Mouse (Mus musculus) retina, postnatal 1 day (tissue): ENCODE measurements around the gene Sos1.

Experiments
- DNase-seq: peaks from one replicate; pipeline ENCODE4 v3.0.0-alpha.2; 2012

Gene Sos1

DNA sequence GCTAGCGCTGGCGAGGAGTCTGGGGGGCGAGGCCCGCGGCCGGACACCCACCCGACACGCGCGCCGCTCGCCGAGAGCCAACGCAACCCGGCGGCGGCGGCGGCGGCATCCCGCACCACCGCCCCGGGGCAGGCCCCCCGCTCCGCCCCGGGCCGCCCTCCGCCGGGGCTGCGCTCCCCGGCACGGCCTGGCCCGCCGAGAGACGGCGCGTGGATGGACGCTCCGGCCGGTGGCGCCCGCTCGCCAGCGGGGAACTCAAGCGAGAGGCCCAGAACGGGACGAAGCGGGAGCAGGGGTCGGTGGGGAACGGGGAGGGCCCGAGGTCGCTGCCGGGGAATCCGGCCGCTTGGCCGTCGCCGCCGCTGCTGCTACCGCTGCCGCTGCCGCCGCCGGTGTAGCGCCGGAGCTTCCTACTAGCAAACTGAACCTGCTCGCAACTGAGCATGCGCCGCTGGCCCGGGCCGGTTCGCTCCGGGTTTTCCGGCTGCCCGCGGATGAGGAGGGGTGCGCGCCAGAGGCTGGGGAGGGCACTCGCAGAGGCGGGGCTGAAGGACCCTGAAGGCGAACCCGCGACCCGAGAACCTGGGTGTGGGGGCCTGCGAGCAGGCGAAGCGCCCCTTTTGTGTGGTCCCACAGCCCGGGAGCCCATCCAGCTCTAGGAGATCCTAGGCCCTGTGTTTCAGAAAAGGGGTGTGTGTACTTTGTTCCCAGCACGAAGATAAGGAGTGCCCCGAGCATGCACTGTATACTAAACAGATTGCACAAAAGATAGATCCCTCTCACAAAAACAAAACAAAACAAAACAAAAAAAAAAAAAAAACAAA, at the start of gene Sos1:
Sos1 (minus strand) TSS at position 423 of the 824 bp plus-strand sequence.
- peak; percentile 97 for DNase-seq

DNA sequence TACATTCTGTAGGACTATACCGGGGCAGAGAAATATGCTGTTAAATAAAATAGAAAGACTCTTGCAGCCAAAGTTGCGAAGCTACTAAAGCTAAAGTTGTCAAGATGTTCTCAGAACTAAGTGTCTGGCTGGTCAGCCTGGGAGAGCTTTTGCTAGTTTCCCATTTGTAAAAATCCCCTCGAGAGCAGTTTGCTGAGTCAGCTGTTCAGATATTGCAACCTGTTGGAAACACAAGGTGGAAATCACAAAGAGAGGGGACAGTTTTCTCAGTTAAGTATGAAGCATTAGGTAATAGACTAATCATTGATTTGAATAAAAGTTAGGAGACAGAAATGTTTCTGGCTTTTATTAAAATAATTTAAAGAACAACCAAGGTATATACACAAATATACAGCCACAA, 43.0 kb upstream of the Sos1 start:
- no peak for DNase-seq

DNA sequence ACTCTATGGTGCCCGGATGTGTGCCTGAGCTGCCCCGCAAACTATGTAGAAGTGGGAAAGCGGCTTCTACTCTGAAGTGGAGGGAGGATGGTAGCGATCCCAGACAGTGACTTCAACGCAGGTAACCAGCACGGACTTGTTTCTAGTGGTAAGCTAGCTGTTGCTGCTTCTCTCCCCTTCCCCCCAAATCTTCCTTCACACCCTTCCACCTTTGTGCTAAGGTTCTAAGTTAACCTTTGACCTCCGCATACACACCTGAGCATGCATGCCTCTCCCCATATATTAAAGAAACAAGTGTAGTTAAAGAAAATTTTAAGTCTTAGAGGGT, 41.9 kb upstream of the Sos1 start:
- DNase-seq, result no peak

DNA sequence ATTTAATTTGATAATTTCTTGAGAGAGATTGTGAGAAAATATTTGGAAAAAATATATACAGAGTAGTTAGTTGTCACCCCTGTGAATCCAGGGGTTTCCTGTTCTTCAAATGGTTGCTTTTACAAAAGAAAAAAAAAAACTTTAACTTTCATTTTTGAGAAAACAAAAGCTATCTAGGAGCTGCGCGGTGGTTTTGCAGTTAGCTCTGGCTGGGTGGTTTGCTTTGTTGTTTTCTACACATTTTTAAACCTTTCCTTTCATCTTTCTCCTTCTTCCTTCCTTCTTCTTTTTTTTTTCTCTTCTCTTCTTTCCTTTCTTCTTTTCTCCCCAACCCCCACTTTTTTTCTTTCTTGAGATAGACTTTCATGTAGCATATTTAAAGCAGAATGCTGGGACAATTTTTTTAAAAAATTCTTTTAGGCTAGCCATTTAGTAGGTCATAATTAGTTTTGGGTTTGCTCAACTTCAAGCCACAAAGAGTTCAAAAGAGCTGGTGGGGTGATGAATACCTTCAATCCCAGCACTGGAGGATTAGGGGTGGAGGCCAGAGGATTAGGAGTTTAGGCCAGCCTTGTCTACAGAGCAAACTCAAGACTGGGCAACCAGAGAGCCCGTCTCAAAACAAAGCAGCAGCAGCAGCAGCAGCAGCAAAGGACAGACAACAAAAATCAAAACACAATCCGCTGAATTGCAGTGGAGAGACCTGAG, 41.4 kb upstream of the Sos1 start:
- no peak for DNase-seq

DNA sequence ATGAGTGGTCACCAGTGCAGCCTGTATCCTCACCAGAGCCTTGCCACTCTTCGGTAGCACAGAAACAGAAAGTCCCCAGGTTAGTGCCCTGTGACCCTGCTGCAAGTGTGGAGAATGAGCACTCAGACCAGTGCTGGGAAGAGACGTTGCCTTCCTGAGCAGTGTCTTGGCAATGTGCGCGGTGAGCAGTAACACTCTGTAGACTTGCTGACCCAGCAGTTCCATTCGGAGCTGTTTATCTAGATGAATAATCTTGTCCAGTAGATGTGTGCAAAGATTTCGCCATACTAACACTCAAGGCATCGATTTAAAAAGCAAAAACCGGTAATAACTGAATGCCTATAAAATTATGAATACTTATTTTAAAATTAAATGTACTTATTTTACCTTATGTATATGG, 40.3 kb upstream of the Sos1 start:
- no peak for DNase-seq

DNA sequence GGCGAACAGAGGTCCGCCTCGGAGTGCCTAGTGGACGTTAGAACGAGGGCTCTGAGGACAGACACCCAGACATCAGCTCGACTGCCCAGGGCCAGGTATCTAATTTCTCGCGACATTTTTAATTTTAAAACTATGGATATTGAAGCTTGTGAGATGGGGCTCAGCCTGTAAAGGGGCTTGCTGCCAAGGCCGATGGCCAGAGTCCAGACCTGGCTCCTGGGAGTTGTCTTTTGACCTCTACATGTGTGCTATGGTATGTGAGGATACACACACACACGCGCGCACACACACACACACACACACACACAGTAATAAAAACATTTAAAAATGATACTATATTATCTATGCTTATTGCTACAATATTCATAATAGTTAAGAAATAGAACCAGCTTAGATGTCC, 38.6 kb upstream of the Sos1 start:
- DNase-seq, result no peak

DNA sequence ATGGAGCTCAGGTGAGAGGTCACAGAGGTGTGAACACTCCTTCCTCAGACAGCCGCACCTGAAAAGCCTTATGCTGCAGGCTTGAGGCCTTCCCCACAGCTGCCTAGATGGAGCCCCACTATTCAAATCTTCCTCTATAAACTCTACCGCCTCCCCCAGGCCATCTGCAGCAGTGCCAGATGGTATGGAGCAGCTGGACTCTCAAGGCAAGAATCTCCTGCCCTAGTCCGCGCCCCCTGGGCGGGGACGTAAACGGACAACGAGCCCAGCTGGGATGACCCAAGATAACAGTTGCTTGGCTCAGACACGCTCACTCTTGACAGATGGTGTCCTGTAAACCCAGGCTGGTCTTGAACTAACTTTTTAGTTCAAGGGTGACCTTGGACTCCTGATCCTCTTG, 37.0 kb upstream of the Sos1 start:
- peak; percentile 35 for DNase-seq

DNA sequence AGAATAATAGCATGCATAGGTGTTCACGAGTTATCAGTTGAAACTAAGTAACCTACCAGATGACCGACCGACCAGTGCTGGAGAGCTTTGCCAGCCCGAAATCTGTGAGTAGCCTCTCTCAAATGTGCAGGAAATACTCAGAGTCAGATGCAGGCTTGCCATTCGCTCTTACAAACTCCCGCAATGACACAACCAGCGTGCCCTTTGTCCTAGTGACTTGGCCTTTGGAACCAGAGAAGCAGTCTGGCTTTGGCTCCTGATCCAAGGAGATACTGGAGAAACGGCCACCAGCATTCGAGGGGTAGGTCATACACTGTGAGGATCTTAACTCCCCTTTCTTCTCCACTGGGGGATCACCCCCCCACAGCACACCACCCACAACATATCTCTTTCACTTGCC, 35.7 kb upstream of the Sos1 start:
- DNase-seq, result no peak

DNA sequence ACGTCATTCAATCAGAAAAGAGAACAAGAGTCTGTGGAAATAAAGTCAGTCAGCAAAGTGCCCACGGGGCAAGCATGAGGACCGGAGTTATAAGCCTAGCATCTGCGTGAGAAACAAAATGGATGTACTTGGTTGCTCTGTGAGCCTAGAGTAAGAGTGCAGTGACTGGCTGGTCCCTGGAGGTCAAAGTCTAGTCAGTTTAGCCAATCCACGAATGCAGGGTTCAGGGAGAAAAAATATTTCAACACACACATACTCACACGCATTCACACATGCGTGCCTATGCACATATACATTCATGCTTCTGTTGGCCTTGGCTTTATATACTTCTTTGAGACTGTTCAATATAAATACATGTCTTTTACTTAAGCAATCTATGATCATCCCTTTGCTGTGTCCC, 35.3 kb upstream of the Sos1 start:
- no peak for DNase-seq

DNA sequence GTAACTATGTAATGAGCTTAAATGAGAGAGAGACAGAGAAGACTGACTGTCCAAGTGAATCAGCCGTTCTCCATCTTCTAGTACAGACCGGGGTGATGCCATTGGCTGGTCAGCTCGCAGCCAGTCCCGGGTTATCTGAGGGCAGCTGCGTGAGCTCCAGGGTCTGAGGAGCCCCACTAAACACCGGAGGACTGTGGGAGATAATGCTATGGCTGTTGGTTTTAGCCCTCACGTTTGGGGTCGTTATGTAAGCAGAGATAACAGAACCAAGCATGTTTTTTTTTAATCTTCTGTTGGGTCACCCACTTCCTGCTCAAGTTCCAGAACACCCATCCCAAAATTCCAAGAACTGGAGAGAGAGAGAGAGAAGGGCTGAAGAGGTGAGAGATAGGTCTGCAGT, 33.5 kb upstream of the Sos1 start:
- no peak for DNase-seq

DNA sequence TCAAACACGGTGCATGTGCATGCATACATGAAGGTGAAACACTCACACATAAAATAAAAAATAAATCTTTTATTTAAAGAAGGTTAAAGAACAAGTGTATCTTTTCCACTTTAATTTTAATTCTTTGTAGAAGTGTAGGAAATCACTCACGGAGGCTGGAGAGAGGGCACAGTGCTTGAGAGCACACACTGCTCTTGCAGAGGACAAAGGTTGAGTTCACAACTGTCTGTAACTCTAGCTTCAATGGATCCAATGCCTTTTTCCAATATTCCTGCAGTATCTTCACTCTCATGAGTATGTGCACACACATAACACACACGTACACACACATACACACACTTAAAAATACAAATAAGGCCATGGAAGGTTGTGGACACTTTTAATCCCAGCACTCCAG, 30.2 kb upstream of the Sos1 start:
- no peak for DNase-seq

DNA sequence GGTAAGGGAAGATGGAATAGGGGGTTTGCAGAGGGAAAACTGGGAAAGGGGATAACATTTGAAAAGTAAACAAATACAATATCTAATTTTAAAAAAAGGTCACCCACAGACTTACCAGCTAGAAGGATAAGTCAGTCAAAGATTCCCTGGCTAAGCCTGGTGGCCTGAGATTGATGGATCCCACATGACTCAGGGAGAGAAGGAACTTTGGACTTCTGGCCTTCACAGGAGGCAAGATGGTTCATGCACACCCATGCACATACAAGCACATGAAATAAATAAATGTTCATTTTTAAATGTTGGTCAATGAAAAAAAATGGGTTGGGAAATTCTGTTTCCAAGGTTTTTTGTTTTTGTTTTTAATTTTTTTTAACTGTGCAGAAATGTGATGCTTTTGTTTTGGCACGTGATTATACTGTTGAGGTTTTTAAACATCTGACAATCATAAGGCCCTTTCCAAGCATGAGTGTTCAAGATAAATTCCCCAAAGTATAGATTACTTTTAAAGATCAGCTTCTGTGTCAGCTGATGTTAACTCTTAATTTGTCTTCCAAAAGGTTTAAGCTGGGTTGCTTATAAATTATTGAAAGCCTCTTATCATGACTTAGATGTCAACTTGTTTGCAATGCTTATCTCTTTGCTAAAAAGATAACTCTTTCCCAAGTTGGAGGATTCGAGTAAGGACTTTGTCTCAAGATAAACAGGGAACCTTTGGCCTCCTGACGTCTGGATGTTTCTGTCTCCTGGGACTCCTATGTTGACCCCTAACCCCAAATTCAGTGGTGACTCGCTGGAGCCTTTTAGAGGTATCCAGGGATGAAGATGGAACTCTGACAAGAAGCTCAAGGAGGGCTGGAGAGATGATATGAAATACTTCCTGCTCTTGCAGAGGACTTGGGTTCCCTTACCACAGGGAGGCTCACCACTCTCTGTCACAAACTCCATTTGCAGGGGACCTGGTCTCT, 29.5 kb upstream of the Sos1 start:
- DNase-seq, result no peak

DNA sequence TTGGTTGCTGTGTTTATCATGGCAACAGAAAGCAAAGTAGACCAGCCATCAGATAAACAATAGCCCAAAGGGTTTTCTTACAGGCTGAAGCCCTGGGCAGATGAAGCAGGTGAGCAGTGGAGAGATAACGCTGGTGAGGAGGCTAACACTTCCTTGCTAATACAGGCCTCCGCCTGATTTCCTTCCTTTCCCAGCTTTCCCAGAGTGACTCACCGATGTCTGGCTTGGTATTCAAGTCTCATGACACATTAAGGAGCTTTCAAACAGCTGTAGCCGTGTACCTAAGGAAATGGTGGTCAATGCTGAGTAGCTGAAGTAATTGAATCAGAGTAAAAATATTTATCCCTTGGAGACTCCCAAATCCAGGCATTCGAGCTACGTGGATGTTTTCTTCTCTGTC, 25.5 kb upstream of the Sos1 start:
- no peak for DNase-seq

DNA sequence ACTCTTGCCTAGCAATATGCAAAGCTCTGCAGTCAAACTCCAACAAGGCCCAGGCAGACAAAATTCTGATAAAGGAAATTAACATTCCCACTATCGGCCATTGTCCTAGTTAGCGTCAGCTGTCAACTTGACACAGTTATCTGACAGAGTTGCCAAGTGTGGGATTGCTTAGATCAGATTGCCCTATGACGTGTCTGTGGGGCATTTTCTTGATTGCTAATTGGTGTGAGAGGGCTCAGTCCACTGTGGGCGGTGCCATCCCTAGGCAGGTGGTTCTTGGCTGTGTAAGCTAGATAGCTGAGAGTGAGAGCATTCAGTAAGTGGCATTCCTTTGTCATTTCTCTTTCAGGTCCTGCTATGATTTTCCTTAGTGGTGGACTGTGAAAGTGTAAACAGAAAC, 25.1 kb upstream of the Sos1 start:
- no peak for DNase-seq

DNA sequence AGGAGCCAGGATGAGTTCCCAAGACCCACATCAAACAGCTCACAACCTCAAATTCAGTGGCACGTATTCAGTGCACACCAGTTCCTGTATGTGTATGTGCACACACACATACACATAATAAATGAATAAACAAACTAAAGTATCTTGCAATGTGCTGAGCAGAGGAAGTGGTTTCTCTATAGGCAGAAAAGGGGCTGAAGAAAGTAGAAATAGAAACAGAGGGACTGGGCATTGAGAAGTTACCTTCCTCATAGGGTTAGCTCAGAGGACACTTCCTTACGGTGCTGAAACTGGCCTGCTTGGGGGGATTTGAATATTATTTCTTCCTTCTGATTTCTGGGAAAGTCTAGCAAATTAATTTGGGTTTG, 21.5 kb upstream of the Sos1 start:
- no peak for DNase-seq

DNA sequence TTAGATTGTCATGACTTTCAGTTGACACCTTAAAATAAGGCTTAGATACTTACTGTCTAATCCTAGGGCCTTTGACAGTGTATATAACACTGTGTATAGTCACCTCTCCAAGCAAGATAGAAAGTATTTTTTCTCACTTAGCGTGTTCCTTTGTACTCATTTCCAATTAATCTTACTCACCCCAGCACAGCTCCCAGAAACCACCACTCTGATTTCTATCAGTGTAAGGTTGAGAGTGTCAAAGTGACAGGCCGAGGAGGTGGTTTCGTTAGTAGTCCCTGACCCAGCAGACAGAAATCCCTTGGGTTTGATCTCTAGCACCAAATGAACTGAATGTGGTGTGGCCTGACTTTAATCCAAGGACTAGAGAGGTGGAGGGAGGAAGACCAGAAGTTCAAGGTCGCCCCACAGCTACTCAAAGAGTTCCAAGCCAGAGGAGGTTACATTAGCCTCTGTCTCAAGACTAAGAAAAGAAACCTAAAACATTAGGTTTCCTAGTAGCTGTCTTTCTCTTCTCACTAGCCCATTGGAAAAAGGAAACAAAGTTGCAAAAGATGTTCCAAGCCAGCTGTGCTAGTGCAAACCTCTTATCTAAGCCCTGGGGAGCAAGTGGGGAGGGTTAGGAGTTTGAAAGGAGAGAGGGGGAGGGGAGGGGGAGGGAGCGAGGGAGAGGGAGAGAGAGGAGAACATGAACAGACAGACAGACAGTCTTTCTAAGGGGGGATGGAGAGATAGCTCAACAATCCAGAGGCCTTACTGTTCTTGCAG, 21.0 kb upstream of the Sos1 start:
- no peak for DNase-seq

DNA sequence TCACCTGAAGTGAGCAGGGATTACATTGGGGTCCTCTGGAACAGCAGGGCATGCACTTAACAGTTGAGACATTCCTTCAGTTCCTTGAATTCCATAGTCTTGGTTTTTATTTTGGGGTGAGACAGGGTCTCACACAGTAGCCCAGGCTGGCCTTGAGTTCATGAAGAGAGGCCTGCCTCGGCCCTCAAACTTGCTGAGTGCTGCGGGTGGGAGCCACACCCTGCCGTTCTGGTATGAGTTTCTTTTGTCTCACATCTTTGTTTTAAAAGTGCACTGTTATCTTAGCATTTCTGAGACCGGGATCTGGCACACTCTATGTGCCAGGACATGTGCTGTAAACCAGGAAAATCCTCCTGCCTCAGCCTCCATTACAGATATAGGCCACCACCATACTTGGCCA, 19.8 kb upstream of the Sos1 start:
- DNase-seq, result no peak

DNA sequence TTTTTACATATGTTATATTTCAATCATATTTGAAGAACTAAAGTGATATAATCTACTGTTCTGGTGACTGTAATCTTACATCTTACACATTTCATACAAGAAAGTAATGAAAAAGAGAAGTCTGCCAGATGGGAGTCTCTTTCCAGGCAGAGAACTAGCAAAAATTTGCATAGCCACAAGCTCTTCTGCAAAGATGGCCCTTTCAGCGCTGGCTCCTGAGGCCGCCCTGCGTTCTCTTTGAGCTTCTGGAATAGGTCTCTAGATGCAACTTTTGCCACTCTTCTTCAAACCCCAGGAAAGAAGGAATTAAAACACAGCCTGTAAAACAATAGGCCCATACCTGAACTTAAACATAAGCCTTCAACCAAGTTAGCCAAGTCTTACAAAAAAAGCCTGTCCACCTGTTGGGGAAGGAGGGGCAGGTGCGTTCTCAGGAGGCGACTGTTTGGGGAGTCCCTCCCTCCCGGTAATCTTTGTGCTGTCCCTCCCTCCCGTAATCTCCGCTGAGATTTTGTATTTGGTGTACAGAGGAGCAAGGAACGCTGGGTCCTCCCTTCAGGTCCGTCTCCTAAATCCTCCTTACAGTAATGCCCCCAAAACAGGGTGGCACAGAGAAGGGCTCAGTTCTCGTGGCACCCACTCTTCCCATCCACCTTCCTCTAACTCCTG, 18.5 kb upstream of the Sos1 start:
- no peak for DNase-seq

DNA sequence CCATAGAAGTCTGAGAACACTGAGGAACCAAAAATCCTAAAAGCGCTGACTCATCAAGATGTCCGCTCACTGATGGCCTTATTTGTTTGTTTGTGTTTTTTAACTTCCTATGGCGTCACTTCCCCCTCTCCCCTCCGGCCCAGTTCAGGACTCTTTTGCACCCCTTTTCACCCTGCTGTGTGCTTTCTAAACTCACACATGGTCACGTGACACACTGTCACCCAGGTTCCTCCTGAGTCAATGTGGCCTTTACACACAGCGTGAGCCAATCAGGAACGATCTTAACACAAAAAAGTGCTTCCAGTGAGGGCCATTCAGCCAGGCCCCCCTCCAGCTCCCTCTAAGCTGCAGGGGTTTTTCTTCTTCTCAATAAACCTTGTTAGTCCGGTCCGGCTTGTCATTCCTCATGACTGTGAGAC, 16.9 kb upstream of the Sos1 start:
- DNase-seq, result no peak

DNA sequence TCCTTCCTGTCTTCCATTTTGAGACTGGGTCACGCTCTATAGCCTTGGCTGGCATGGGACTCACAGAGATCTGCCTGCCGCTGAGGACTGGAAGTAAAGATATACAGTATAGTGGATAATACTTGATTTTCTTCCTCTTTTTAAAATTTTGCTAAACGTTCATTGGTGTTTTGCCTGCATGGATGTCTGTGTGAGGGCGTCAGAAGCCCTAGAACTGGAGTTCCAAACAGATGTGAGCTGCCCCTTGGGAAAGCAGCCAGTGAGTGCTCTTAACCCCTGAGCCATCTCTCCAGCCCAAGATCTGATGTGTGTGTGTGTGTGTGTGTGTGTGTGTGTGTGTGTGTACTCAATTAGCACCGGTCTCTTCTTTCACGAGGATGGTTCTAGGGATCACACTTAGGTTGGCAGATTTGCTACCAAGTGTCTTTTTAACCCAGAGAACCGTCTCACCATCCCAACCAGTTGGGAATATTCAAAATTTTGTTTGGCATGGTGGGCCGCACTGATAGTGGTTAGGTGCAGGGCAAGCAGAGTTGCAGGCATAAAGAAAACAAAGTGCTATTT, 16.4 kb upstream of the Sos1 start:
- no peak for DNase-seq

DNA sequence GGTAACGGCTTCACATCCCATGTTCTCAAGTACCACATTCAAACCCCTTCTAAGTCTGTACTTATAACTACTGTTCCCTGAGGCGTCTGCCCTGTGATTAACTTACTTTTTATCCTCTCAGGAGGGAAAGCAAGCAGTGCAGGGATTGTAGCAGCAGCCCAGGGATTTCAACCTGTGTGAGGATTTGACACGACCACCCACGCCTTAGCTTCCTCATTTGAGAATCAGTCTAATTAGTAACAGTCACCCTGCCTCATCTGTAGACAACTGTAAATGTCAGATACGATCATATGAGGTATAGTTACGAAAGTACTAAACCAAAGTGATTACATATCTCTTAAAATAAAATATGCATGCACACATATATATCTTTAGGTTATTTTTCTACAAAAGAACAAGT, 15.9 kb upstream of the Sos1 start:
- no peak for DNase-seq

DNA sequence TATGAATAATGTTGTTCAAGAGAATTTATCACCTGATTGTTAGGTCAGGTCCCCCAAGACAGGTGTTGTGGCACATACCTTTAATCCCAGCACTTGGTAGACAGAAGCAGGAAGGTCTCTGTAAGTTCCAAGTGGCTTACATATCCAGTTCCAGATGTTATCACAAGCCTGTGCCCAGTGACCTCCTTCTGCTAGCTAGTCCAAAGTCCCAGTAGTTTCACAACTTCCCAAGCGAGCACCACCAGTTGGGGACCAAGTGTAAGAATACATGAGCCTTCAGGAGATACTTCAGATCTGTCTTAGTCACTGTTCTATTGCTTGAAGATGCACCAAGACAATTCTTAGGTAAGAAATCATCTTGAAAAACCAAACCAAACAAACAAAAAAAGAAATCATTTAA, 13.6 kb upstream of the Sos1 start:
- DNase-seq, result no peak
